In genomic region chr11:78114676-78115366, GRCm38 (mm10) we compare ENCODE assay signal across 8 mouse cellular contexts. TPM values are rescaled to one million over a fixed set of nuclear protein-coding genes. Genes with fewer than 3 reads are reported as not detected.
DNase-seq lines count a peak whose midpoint lies in the region; ATAC-seq lines count a peak whose summit lies in the region.

No protein-coding gene starts in this region.

- DNase-seq in kidney, adult 9 months = no peak
- DNase-seq in intestine, embryonic 14.5 days (ENCODE audit: low spot score) = peak; percentile 54
- peak; percentile 33 for DNase-seq in neural tube, embryonic 10.5 days (ENCODE audit: extremely low spot score, low spot score)
- no peak for DNase-seq in yolk sac, embryonic 10.5 days (ENCODE audit: low spot score)
- no peak for DNase-seq in right cerebral cortex, adult 18-20 months
- no peak for DNase-seq in adrenal gland, adult 8-10 months

- peak overlapping the region; percentile 69 for H3K27ac ChIP-seq in kidney, embryonic 16.5 days (ENCODE audit: low read length)
- H3K27ac ChIP-seq in brown adipose tissue, adult 24 weeks (replicated peaks; ENCODE audit: low read depth, low read length) = no peak overlapping the region
- peak overlapping the region; percentile 57 for H3K27ac ChIP-seq in intestine, embryonic 14.5 days (ENCODE audit: low read depth)

- H3K27me3 ChIP-seq in kidney, embryonic 16.5 days (ENCODE audit: insufficient read depth, low read length) = no peaks in the 10 kb centered on the region
- no peaks in the 10 kb centered on the region for H3K27me3 ChIP-seq in intestine, embryonic 14.5 days (replicated peaks; ENCODE audit: control insufficient read depth, insufficient read depth, low read length)

- peaks cover 17% of the 10 kb centered on the region for H3K4me1 ChIP-seq in kidney, embryonic 16.5 days (ENCODE audit: insufficient read depth, low read length)
- H3K4me1 ChIP-seq in brown adipose tissue, adult 24 weeks (ENCODE audit: control insufficient read depth, insufficient read depth, insufficient read length, low read length) = peaks cover 9% of the 10 kb centered on the region
- H3K4me1 ChIP-seq in intestine, embryonic 14.5 days (replicated peaks; ENCODE audit: control insufficient read depth, insufficient read depth, low read length) = peaks cover 8% of the 10 kb centered on the region; the same call in 1 of the 2 replicates

- ATAC-seq in kidney, embryonic 16.5 days (ENCODE audit: low FRiP score, low TSS enrichment) = no peak
- no peak for ATAC-seq in intestine, embryonic 14.5 days (replicated peaks; ENCODE audit: low FRiP score, low TSS enrichment, low read depth)

- H3K4me3 ChIP-seq in kidney, embryonic 16.5 days (ENCODE audit: low read length) = peak overlapping the region; percentile 57
- H3K4me3 ChIP-seq in brown adipose tissue, adult 24 weeks (ENCODE audit: insufficient read depth, low read depth, low read length) = peak overlapping the region; percentile 71
- H3K4me3 ChIP-seq in intestine, embryonic 14.5 days (ENCODE audit: low read depth, low read length) = peak overlapping the region; percentile 62

- no peaks in the 10 kb centered on the region for H3K9me3 ChIP-seq in kidney, embryonic 16.5 days (ENCODE audit: low read length)
- no peaks in the 10 kb centered on the region for H3K9me3 ChIP-seq in intestine, embryonic 14.5 days (ENCODE audit: control insufficient read depth, low read length)

- H3K36me3 ChIP-seq in kidney, embryonic 16.5 days (ENCODE audit: insufficient read depth, low read length) = no peaks in the 10 kb centered on the region
- no peaks in the 10 kb centered on the region for H3K36me3 ChIP-seq in intestine, embryonic 14.5 days (ENCODE audit: control insufficient read depth, insufficient read depth, low read length)

- H3K9ac ChIP-seq in kidney, embryonic 16.5 days (replicated peaks; ENCODE audit: low read length) = peak overlapping the region; percentile 71
- H3K9ac ChIP-seq in intestine, embryonic 14.5 days (ENCODE audit: low read length) = peak overlapping the region; percentile 61

- peak overlapping the region; percentile 70 for H3K4me2 ChIP-seq in kidney, embryonic 16.5 days (replicated peaks; ENCODE audit: low read depth, low read length)
- peak overlapping the region; percentile 70 for H3K4me2 ChIP-seq in intestine, embryonic 14.5 days (ENCODE audit: low read length)

- WGBS in kidney, embryonic 16.5 days = 4% methylated on average over 19 of the region's 19 CpGs
- 5% methylated on average over 19 of the region's 19 CpGs for WGBS in intestine, embryonic 14.5 days

RNA-seq across cellular contexts. Expression of gene Fam222b, which starts 20.4 kb away (rescaled TPM):
- 14.8 and 19.3 TPM in 2 replicates for polyA plus RNA-seq in kidney, embryonic 16.5 days (2015; fragmentation: Nextera tagmentation; extraction: Ambion mirVana)
- 5.8 and 7.5 TPM in 2 replicates for polyA plus RNA-seq in brown adipose tissue, adult 24 weeks (2012; ENCODE audit: insufficient read depth, insufficient read length, missing spikeins)
- polyA plus RNA-seq in intestine, embryonic 14.5 days (2014; fragmentation: Nextera tagmentation; extraction: Ambion mirVana) = 13.4 and 17.8 TPM in 2 replicates
- 10 to 100 TPM; 19.6 to 29.0 (median 22.4) TPM for total RNA-seq in adrenal gland, adult 8-10 months (2022)

RNA-seq across cellular contexts. Expression of gene Eral1, which starts 34.6 kb away (rescaled TPM):
- 41.0 and 41.6 TPM in 2 replicates for polyA plus RNA-seq in kidney, embryonic 16.5 days (2015; fragmentation: Nextera tagmentation; extraction: Ambion mirVana)
- 33.8 and 38.9 TPM in 2 replicates for polyA plus RNA-seq in brown adipose tissue, adult 24 weeks (2012; ENCODE audit: insufficient read depth, insufficient read length, missing spikeins)
- polyA plus RNA-seq in intestine, embryonic 14.5 days (2014; fragmentation: Nextera tagmentation; extraction: Ambion mirVana) = 32.4 and 38.0 TPM in 2 replicates
- total RNA-seq in adrenal gland, adult 8-10 months (2022) = 10 to 100 TPM; 32.2 to 39.5 (median 37.2) TPM

RNA-seq across cellular contexts. Expression of gene Traf4, which starts 50.6 kb away (rescaled TPM):
- 108 and 110 TPM in 2 replicates for polyA plus RNA-seq in kidney, embryonic 16.5 days (2015; fragmentation: Nextera tagmentation; extraction: Ambion mirVana)
- polyA plus RNA-seq in brown adipose tissue, adult 24 weeks (2012; ENCODE audit: insufficient read depth, insufficient read length, missing spikeins) = 45.7 and 47.5 TPM in 2 replicates
- polyA plus RNA-seq in intestine, embryonic 14.5 days (2014; fragmentation: Nextera tagmentation; extraction: Ambion mirVana) = 61.7 and 65.3 TPM in 2 replicates
- 10 to 100 TPM; 18.0 to 31.3 (median 22.8) TPM for total RNA-seq in adrenal gland, adult 8-10 months (2022)

Comparison
In these comparisons a context has a peak if more than half of its experiments do, and no peak if none do; other contexts are left out.
1. DNase-seq: peak in intestine, embryonic 14.5 days (single experiment) and neural tube, embryonic 10.5 days (single experiment); none in kidney, adult 9 months (single experiment), yolk sac, embryonic 10.5 days (single experiment), right cerebral cortex, adult 18-20 months (single experiment) and adrenal gland, adult 8-10 months (single experiment).
2. Peak in every context shown above with its lines, with median percentiles within 50 percentile points of each other: H3K4me3 ChIP-seq.